Mouse (Mus musculus): ENCODE results near the gene Tmem201. TPM values are rescaled to one million over a fixed set of nuclear protein-coding genes. Genes with fewer than 3 reads are reported as not detected.
A peak's percentile ranks its signal among the peaks of the same experiment; 100 is the strongest.

Tmem201 gene
- polyA plus RNA-seq, 1 experiment: 1.9 TPM

- TF ChIP-seq POLR2A (IDR thresholded peaks at IDR 0.05; ENCODE audit: borderline replicate concordance, low read depth, low read length) (no peak), CTCF (IDR thresholded peaks at IDR 0.05; ENCODE audit: low read depth, low read length) (no peak)
Measured at GRCm38 (mm10) chr4:149723021-149723390, 14.8 kb downstream of the Tmem201 start.

GRCm38 (mm10) chr4:149722104-149723020 lies 15.5 kb downstream of the Tmem201 start:
- Histone ChIP-seq H3K27ac (ENCODE audit: insufficient read depth, low read depth, low read length) (no peak overlapping the region), H3K4me3 (ENCODE audit: insufficient read depth, low read length) (no peak overlapping the region), H3K4me1 (ENCODE audit: control insufficient read depth, insufficient read depth, low read length) (no peaks in the 10 kb centered on the region)
- no peak for TF ChIP-seq POLR2A (IDR thresholded peaks at IDR 0.05; ENCODE audit: borderline replicate concordance, low read depth, low read length)
- no peak for TF ChIP-seq CTCF (IDR thresholded peaks at IDR 0.05; ENCODE audit: low read depth, low read length)

More at GRCm38 (mm10) chr4:149723021-149723390, 14.8 kb downstream of the Tmem201 start:
- no peaks in the 10 kb centered on the region for H3K4me1 ChIP-seq (ENCODE audit: control insufficient read depth, insufficient read depth, low read length)
- no peak overlapping the region for H3K27ac ChIP-seq (ENCODE audit: insufficient read depth, low read depth, low read length)
- H3K4me3 ChIP-seq (ENCODE audit: insufficient read depth, low read length): no peak overlapping the region

GRCm38 (mm10) chr4:149721163-149721562 lies 16.7 kb downstream of the Tmem201 start:
- no peaks in the 10 kb centered on the region for H3K4me1 ChIP-seq (ENCODE audit: control insufficient read depth, insufficient read depth, low read length)
- H3K4me3 ChIP-seq (ENCODE audit: insufficient read depth, low read length): no peak overlapping the region
- H3K27ac ChIP-seq (ENCODE audit: insufficient read depth, low read depth, low read length): no peak overlapping the region
- TF ChIP-seq CTCF (IDR thresholded peaks at IDR 0.05; ENCODE audit: low read depth, low read length): no peak
- TF ChIP-seq POLR2A (IDR thresholded peaks at IDR 0.05; ENCODE audit: borderline replicate concordance, low read depth, low read length): no peak

- Histone ChIP-seq H3K4me3 (ENCODE audit: insufficient read depth, low read length) (no peak overlapping the region), H3K4me1 (ENCODE audit: control insufficient read depth, insufficient read depth, low read length) (no peaks in the 10 kb centered on the region), H3K27ac (ENCODE audit: insufficient read depth, low read depth, low read length) (no peak overlapping the region)
- TF ChIP-seq CTCF (IDR thresholded peaks at IDR 0.05; ENCODE audit: low read depth, low read length) (no peak), POLR2A (IDR thresholded peaks at IDR 0.05; ENCODE audit: borderline replicate concordance, low read depth, low read length) (no peak)
Measured at GRCm38 (mm10) chr4:149719686-149720085, 18.2 kb downstream of the Tmem201 start.

GRCm38 (mm10) chr4:149714542-149714941 lies 23.3 kb downstream of the Tmem201 start:
- TF ChIP-seq CTCF (IDR thresholded peaks at IDR 0.05; ENCODE audit: low read depth, low read length): no peak
- no peak for TF ChIP-seq POLR2A (IDR thresholded peaks at IDR 0.05; ENCODE audit: borderline replicate concordance, low read depth, low read length)

GRCm38 (mm10) chr4:149711955-149712354 lies 25.9 kb downstream of the Tmem201 start:
- no peak overlapping the region for H3K27ac ChIP-seq (ENCODE audit: insufficient read depth, low read depth, low read length)
- H3K4me1 ChIP-seq (ENCODE audit: control insufficient read depth, insufficient read depth, low read length): peaks cover 19% of the 10 kb centered on the region
- TF ChIP-seq CTCF (IDR thresholded peaks at IDR 0.05; ENCODE audit: low read depth, low read length) (peak; percentile 71), POLR2A (IDR thresholded peaks at IDR 0.05; ENCODE audit: borderline replicate concordance, low read depth, low read length) (no peak)
- H3K4me3 ChIP-seq (ENCODE audit: insufficient read depth, low read length): no peak overlapping the region

More at GRCm38 (mm10) chr4:149714542-149714941, 23.3 kb downstream of the Tmem201 start:
- H3K4me3 ChIP-seq (ENCODE audit: insufficient read depth, low read length): no peak overlapping the region
- no peak overlapping the region for H3K27ac ChIP-seq (ENCODE audit: insufficient read depth, low read depth, low read length)
- peaks cover 2% of the 10 kb centered on the region for H3K4me1 ChIP-seq (ENCODE audit: control insufficient read depth, insufficient read depth, low read length)

- TF ChIP-seq CTCF (IDR thresholded peaks at IDR 0.05; ENCODE audit: low read depth, low read length): no peak
- no peak overlapping the region for H3K27ac ChIP-seq (ENCODE audit: insufficient read depth, low read depth, low read length)
- peaks cover 21% of the 10 kb centered on the region for H3K4me1 ChIP-seq (ENCODE audit: control insufficient read depth, insufficient read depth, low read length)
- no peak overlapping the region for H3K4me3 ChIP-seq (ENCODE audit: insufficient read depth, low read length)
Measured at GRCm38 (mm10) chr4:149711485-149711884, 26.4 kb downstream of the Tmem201 start.

- Histone ChIP-seq H3K4me3 (ENCODE audit: insufficient read depth, low read length) (no peak overlapping the region), H3K27ac (ENCODE audit: insufficient read depth, low read depth, low read length) (peak overlapping the region; percentile 62), H3K4me1 (ENCODE audit: control insufficient read depth, insufficient read depth, low read length) (peaks cover 29% of the 10 kb centered on the region)
- TF ChIP-seq POLR2A (IDR thresholded peaks at IDR 0.05; ENCODE audit: borderline replicate concordance, low read depth, low read length) (no peak), CTCF (IDR thresholded peaks at IDR 0.05; ENCODE audit: low read depth, low read length) (peak; percentile 50; the same call in 1 of the 2 replicates)
Measured at GRCm38 (mm10) chr4:149710510-149710909, 27.3 kb downstream of the Tmem201 start.

- H3K27ac ChIP-seq (ENCODE audit: insufficient read depth, low read depth, low read length): peak overlapping the region; percentile 60
- H3K4me3 ChIP-seq (ENCODE audit: insufficient read depth, low read length): no peak overlapping the region
- no peak for TF ChIP-seq CTCF (IDR thresholded peaks at IDR 0.05; ENCODE audit: low read depth, low read length)
- TF ChIP-seq POLR2A (IDR thresholded peaks at IDR 0.05; ENCODE audit: borderline replicate concordance, low read depth, low read length): no peak
- H3K4me1 ChIP-seq (ENCODE audit: control insufficient read depth, insufficient read depth, low read length): peaks cover 58% of the 10 kb centered on the region
Measured at GRCm38 (mm10) chr4:149705941-149706340, 31.9 kb downstream of the Tmem201 start.

GRCm38 (mm10) chr4:149705298-149705697 lies 32.5 kb downstream of the Tmem201 start:
- TF ChIP-seq POLR2A (IDR thresholded peaks at IDR 0.05; ENCODE audit: borderline replicate concordance, low read depth, low read length) (no peak), CTCF (IDR thresholded peaks at IDR 0.05; ENCODE audit: low read depth, low read length) (no peak)
- Histone ChIP-seq H3K27ac (ENCODE audit: insufficient read depth, low read depth, low read length) (peak overlapping the region; percentile 60), H3K4me3 (ENCODE audit: insufficient read depth, low read length) (no peak overlapping the region), H3K4me1 (ENCODE audit: control insufficient read depth, insufficient read depth, low read length) (peaks cover 63% of the 10 kb centered on the region)

All from bone marrow macrophage, adult 2 months (primary cell).